Mouse (Mus musculus) limb, embryonic 11.5 days (tissue): Measurements from ENCODE around the gene Pde4d. TPM values are rescaled to one million over a fixed set of nuclear protein-coding genes. Genes with fewer than 3 reads are reported as not detected.

ENCODE experiments used
- ATAC-seq: fragments of 200-750 bp; cut with Nextera tagmentation; 2 replicates; pipeline ENCODE4 v1.8.0; 2017; ENCODE audit warnings: low read depth; ENCODE audit not compliant: insufficient number of reproducible peaks, low FRiP score, low TSS enrichment
- DNase-seq: peaks from one replicate; pipeline ENCODE4 v3.0.0-alpha.2; 2015; ENCODE audit warnings: low spot score
- H3K27ac ChIP-seq: fragments of 300-500 bp; sonication (generic); replicated peaks from 2 replicates; pipeline ENCODE4 v1.5.1; 2014; ENCODE audit warnings: low read depth, mild to moderate bottlenecking, low read length
- H3K27me3 ChIP-seq: fragments of 300-500 bp; sonication (generic); 2 replicates; pipeline ENCODE4 v1.6.1; 2014; ENCODE audit warnings: mild to moderate bottlenecking, low read length, mixed read lengths; ENCODE audit not compliant: control insufficient read depth, insufficient read depth
- H3K36me3 ChIP-seq: fragments of 300-500 bp; sonication (generic); 2 replicates; pipeline ENCODE4 v1.6.1; 2014; ENCODE audit warnings: mild to moderate bottlenecking, low read length, moderate library complexity, mixed read lengths; ENCODE audit not compliant: control insufficient read depth, insufficient read depth
- H3K4me1 ChIP-seq: fragments of 300-500 bp; sonication (generic); 2 replicates; pipeline ENCODE4 v1.6.1; 2014; ENCODE audit warnings: low read length, mixed read lengths; ENCODE audit not compliant: control insufficient read depth, insufficient read depth
- H3K4me2 ChIP-seq: fragments of 300-500 bp; sonication (generic); 2 replicates; pipeline ENCODE4 v1.6.1; 2014; ENCODE audit warnings: low read depth, mild to moderate bottlenecking, moderate library complexity; ENCODE audit not compliant: severe bottlenecking
- H3K4me3 ChIP-seq: fragments of 300-500 bp; sonication (generic); 2 replicates; pipeline ENCODE4 v1.5.1; 2014; ENCODE audit warnings: low read depth, low read length
- H3K9ac ChIP-seq: fragments of 300-500 bp; sonication (generic); 2 replicates; pipeline ENCODE4 v1.6.1; 2014; ENCODE audit warnings: mild to moderate bottlenecking, low read length
- H3K9me3 ChIP-seq: fragments of 300-500 bp; sonication (generic); 2 replicates; pipeline ENCODE4 v1.6.1; 2016; ENCODE audit warnings: low read length; ENCODE audit not compliant: control insufficient read depth
- WGBS: fragments of 180-500 bp; shearing (Covaris S2); extraction: QIAGEN DNeasy Blood & Tissue Kit; methylation state at CpG from one replicate; pipeline ENCODE4 v1.1.7; 2014; 5-methylcytosine and 5-hydroxymethylcytosine counted together
- polyA plus RNA-seq: library from polyadenylated mRNA; unstranded; fragments of >200 nt; fragmentation: Nextera tagmentation; extraction: Ambion mirVana; gene quantifications from 2 replicates; pipeline ENCODE4 v1.2.1, GENCODE M21; 2014

The Pde4d gene
- polyA plus RNA-seq, 1 experiment from 2014 or later: 13.3 TPM

DNA sequence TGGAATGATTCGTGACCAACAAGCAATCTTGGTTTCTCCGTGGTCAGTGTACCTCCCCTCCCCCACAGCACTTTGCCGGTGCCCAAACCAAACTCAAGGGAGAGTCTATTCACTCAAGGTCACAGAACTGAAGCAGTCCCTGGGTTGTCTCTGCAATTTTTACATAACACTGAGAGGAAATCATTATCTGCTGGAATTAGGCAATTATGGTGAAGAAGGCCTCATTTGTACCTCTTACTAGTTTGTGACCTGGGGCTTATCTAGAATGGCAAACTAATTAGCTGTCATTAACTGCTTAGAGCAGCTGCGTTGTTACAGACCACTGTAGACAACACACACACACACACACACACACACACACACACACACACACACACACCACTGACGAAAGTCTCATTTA, 1325.4 kb downstream of the Pde4d start:
- no peaks in the 10 kb centered on the region for H3K27me3 ChIP-seq
- H3K36me3 ChIP-seq: no peaks in the 10 kb centered on the region
- DNase-seq (no peak), ATAC-seq (no peak)
- WGBS: 20% methylated on average over 5 of the region's 5 CpGs
- no peak overlapping the region for H3K4me2 ChIP-seq
- H3K4me1 ChIP-seq: peaks cover 5% of the 10 kb centered on the region; the same call in 1 of the 2 replicates
- H3K9me3 ChIP-seq: no peaks in the 10 kb centered on the region
- no peak overlapping the region for H3K27ac ChIP-seq
- no peak overlapping the region for H3K9ac ChIP-seq
- no peak overlapping the region for H3K4me3 ChIP-seq

DNA sequence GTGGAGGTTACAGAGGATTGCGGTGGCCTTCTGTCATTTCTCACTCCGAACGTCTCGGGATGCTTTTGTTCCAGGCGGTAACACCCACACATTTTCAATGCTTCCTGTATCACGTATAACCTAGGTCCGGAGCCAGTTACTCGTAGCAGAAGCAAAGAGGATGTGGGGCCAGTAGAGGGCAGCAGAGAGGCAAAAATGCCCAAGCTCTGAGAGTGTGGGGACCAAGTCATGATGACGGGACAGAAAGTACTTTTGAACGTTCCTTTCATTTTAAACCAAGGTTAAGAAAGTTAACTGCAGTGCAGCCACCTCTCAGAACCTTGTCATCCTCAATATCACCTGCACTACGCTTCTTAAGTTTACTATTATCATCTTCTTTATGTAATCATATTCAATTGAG, 1326.4 kb downstream of the Pde4d start:
- H3K9ac ChIP-seq: peak overlapping the region; percentile 22; the same call in 1 of the 2 replicates
- 4% methylated on average over 11 of the region's 11 CpGs for WGBS

DNA sequence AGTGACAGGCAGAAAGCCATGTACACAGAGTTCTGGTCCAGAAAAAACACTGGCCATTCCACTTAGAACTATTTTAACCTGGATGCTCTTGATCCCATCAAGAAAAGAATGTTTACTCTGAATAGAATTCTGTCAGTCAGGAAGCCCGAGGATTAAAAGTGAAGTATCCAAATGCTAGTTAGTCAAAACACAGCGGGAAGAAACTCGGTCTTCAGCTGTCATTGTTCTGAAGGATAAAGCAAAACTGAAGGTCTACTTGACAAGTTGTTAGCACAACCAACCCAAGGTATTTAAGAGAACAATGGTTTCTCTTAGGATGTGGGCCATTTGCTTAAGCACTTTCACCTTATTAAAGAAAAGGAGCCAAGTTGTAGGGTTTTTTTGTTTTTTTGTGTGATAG, 1327.2 kb downstream of the Pde4d start:
- DNase-seq (no peak), ATAC-seq (no peak)
- Histone ChIP-seq H3K36me3 (no peaks in the 10 kb centered on the region), H3K9me3 (no peaks in the 10 kb centered on the region), H3K4me1 (peaks cover 5% of the 10 kb centered on the region; the same call in 1 of the 2 replicates), H3K4me3 (no peak overlapping the region), H3K27me3 (no peaks in the 10 kb centered on the region), H3K4me2 (no peak overlapping the region), H3K27ac (no peak overlapping the region), H3K9ac (no peak overlapping the region)
- WGBS: 53% methylated on average over 3 of the region's 3 CpGs

More for the DNA sequence above, 1326.4 kb downstream of the Pde4d start:
- peak; percentile 56; the same call in 1 of the 2 replicates for ATAC-seq
- Histone ChIP-seq H3K36me3 (no peaks in the 10 kb centered on the region), H3K27ac (no peak overlapping the region), H3K4me3 (no peak overlapping the region), H3K27me3 (no peaks in the 10 kb centered on the region), H3K9me3 (no peaks in the 10 kb centered on the region), H3K4me2 (peak overlapping the region; percentile 28; the same call in 1 of the 2 replicates), H3K4me1 (peaks cover 5% of the 10 kb centered on the region; the same call in 1 of the 2 replicates)
- peak; percentile 96 for DNase-seq

DNA sequence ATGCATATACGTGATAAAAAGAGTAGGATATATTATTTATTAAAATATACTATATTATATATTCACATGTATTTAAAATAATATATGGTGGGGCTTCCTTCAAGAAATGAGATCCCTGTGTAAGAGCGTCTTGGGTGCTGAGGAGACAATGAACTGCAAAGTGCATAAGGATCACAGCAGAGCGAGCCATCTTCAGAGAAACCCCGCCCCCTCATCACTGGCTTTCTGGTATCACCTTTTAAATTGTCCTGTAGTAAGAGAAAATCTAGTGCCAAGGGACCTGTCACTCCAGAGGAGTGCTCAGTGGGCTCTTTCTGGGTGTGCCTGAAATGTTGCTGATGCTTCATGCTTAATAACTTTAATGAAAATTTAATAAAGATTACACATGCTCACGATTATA, 1327.7 kb downstream of the Pde4d start:
- ATAC-seq: no peak
- Histone ChIP-seq H3K27ac (no peak overlapping the region), H3K27me3 (no peaks in the 10 kb centered on the region), H3K9me3 (no peaks in the 10 kb centered on the region), H3K4me1 (peaks cover 5% of the 10 kb centered on the region; the same call in 1 of the 2 replicates), H3K9ac (no peak overlapping the region), H3K4me3 (no peak overlapping the region), H3K36me3 (no peaks in the 10 kb centered on the region), H3K4me2 (no peak overlapping the region)
- DNase-seq: no peak
- 88% methylated on average over 5 of the region's 5 CpGs for whole genome bisulfite sequencing

DNA sequence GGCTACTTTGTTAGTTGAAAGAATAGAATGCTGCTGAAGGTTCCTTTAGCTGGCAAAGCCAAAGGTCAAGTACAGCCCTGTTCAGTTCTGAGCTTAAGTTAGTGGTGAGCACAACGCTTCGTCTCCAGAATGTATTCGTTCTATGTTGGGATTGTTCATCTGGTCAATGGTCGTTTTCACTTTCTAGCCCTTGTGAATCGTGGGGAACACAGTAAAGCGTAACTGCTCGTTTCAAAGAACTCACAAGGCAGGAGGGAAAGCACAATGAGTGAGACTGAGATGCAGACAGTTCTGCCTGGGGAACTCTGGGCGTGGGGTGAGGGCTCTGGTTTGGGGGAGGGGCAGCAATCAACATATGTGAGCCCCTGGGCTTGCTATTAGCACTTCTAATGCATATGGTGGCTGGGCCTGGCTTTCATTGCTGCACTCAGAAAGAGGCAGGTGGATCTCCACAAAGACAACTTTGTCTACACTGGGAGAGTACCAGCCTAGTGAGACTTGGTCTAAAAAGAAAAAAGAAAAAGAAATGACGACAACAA, 1328.6 kb downstream of the Pde4d start:
- no peaks in the 10 kb centered on the region for H3K36me3 ChIP-seq
- H3K4me2 ChIP-seq: no peak overlapping the region
- no peaks in the 10 kb centered on the region for H3K9me3 ChIP-seq
- no peak for DNase-seq
- peak; percentile 27; the same call in 1 of the 2 replicates for ATAC-seq
- WGBS: 39% methylated on average over 9 of the region's 9 CpGs
- no peak overlapping the region for H3K27ac ChIP-seq
- no peak overlapping the region for H3K9ac ChIP-seq
- peaks cover 5% of the 10 kb centered on the region; the same call in 1 of the 2 replicates for H3K4me1 ChIP-seq
- H3K4me3 ChIP-seq: no peak overlapping the region
- no peaks in the 10 kb centered on the region for H3K27me3 ChIP-seq

DNA sequence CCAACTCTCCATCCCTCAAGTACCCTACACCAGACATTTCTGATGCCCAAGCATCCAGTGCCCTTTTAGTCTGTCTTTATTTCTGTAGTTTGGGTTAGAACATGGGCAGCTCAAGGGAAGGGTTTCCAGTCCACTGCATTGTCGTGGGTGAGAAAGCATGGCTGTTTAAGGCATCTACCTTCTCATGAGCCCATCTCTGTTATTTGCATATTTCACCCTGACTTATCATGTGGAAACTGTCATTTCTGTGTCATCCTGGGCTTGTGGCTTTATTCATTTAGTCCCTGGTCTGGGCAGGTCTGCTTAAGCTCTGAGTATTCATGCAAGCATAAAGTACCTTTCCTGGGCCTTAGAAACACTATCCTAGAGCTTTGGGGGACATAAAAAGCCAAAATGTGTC, 1331.7 kb downstream of the Pde4d start:
- Histone ChIP-seq H3K27me3 (no peaks in the 10 kb centered on the region), H3K27ac (no peak overlapping the region), H3K9me3 (no peaks in the 10 kb centered on the region), H3K36me3 (no peaks in the 10 kb centered on the region), H3K4me2 (no peak overlapping the region), H3K9ac (no peak overlapping the region), H3K4me3 (no peak overlapping the region), H3K4me1 (peaks cover 5% of the 10 kb centered on the region; the same call in 1 of the 2 replicates)
- no peak for DNase-seq
- no peak for ATAC-seq
- 95% methylated on average over 1 of the region's 1 CpGs for WGBS

DNA sequence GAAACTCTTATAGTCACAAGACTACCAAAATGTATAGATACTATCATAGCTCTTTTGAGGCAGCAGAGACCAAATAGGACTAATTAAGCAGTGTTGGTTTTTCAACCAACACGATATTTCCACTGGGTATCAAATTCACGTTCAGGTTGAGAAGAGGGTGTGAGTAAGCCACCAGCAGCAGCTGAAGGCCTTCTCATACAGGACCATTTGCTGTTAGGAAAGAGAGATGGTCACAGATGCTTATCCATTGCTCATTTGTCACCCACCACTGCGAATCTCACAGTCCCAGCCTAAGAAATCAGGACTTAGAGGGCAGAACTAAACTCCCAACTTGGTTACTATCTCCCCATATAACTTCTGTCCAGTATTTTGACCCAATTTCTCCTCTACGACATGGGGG, 1338.9 kb downstream of the Pde4d start:
- no peaks in the 10 kb centered on the region for H3K36me3 ChIP-seq
- DNase-seq (no peak), ATAC-seq (no peak)
- 0 out of 2 replicates have a peak, but pooled peaks cover 2% of the 10 kb centered on the region for H3K4me1 ChIP-seq
- 90% methylated on average over 4 of the region's 4 CpGs for WGBS
- H3K4me2 ChIP-seq: no peak overlapping the region
- H3K9me3 ChIP-seq: no peaks in the 10 kb centered on the region
- H3K4me3 ChIP-seq: no peak overlapping the region
- no peaks in the 10 kb centered on the region for H3K27me3 ChIP-seq
- no peak overlapping the region for H3K27ac ChIP-seq
- no peak overlapping the region for H3K9ac ChIP-seq

DNA sequence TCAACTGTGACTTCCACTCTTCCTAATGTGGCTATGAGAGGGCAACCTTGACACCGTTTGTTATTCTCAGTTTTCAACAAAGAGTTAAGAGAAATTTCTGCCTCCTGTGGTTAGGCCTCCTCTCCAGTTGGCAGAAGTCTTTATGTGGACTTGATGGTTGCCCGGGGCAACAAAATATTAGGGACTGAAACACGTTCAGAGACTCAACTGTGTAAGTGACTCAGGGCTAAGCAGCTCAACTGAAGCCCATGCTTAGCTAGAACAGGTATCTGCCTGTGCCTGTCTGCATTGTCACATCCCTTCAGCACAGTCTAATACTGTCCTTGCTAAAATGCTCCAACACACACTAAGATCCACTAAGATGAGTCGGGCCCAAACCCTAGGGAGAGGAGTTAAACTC, 1339.4 kb downstream of the Pde4d start:
- H3K4me2 ChIP-seq: no peak overlapping the region
- no peak for DNase-seq
- WGBS: 81% methylated on average over 4 of the region's 4 CpGs

More for the DNA sequence above, 1339.4 kb downstream of the Pde4d start:
- ATAC-seq: no peak
- Histone ChIP-seq H3K4me3 (no peak overlapping the region), H3K9me3 (no peaks in the 10 kb centered on the region), H3K27me3 (no peaks in the 10 kb centered on the region), H3K4me1 (0 out of 2 replicates have a peak, but pooled peaks cover 2% of the 10 kb centered on the region), H3K9ac (no peak overlapping the region), H3K36me3 (no peaks in the 10 kb centered on the region), H3K27ac (no peak overlapping the region)
